ENCODE assay signal across 27 mouse cellular contexts in genomic region chr11:78805198-78805597, GRCm38 (mm10). TPM values are rescaled to one million over a fixed set of nuclear protein-coding genes. Genes with fewer than 3 reads are reported as not detected.
DNase-seq lines count a peak whose midpoint lies in the region; ATAC-seq and TF ChIP-seq lines count a peak whose summit lies in the region.
"Had no signal": no experiment of that assay in that cellular context is flagged by ENCODE, and none has a peak within 500 bp of the region (broad histone marks: within the 10 kb centered on the region; RNA-seq: fewer than 3 reads in every experiment).

No protein-coding gene starts in this region.

- H3K9ac ChIP-seq in intestine, embryonic 15.5 days: no peak overlapping the region
- H3K9ac ChIP-seq: embryonic facial prominence, embryonic 12.5 days; embryonic facial prominence, embryonic 15.5 days; forebrain, postnatal 0 days; heart, embryonic 12.5 days; heart, embryonic 15.5 days; hindbrain, embryonic 13.5 days had no signal

- WGBS in intestine, embryonic 15.5 days: 81% methylated on average over 6 of the region's 6 CpGs

- H3K9me3 ChIP-seq in intestine, embryonic 15.5 days: no peaks in the 10 kb centered on the region
- H3K9me3 ChIP-seq: embryonic facial prominence, embryonic 12.5 days; embryonic facial prominence, embryonic 15.5 days; heart, embryonic 12.5 days; heart, embryonic 15.5 days; hindbrain, embryonic 10.5 days; hindbrain, embryonic 13.5 days had no signal

- H3K27ac ChIP-seq in cortical plate, adult 2 months (ENCODE audit: insufficient read depth, low read length): peak overlapping the region; percentile 73
- H3K27ac ChIP-seq in intestine, embryonic 15.5 days: no peak overlapping the region
- H3K27ac ChIP-seq: embryonic facial prominence, embryonic 12.5 days; embryonic facial prominence, embryonic 15.5 days; gastrocnemius, adult 2 months; heart, embryonic 15.5 days; hindbrain, embryonic 10.5 days; hindbrain, embryonic 13.5 days had no signal

- H3K4me2 ChIP-seq in intestine, embryonic 15.5 days (replicated peaks): no peak overlapping the region
- H3K4me2 ChIP-seq: embryonic facial prominence, embryonic 12.5 days; embryonic facial prominence, embryonic 15.5 days; heart, embryonic 12.5 days; heart, embryonic 15.5 days; hindbrain, embryonic 13.5 days had no signal

- H3K4me3 ChIP-seq in cortical plate, adult 2 months (ENCODE audit: insufficient read depth, low read length): no peak overlapping the region
- no peak overlapping the region for H3K4me3 ChIP-seq in intestine, embryonic 15.5 days (replicated peaks)
- H3K4me3 ChIP-seq: embryonic facial prominence, embryonic 12.5 days; embryonic facial prominence, embryonic 15.5 days; gastrocnemius, adult 2 months; heart, embryonic 12.5 days; heart, embryonic 15.5 days; hindbrain, embryonic 10.5 days; hindbrain, embryonic 13.5 days had no signal

- H3K27me3 ChIP-seq in intestine, embryonic 15.5 days (replicated peaks): no peaks in the 10 kb centered on the region
- H3K27me3 ChIP-seq: embryonic facial prominence, embryonic 15.5 days; heart, embryonic 12.5 days; heart, embryonic 15.5 days had no signal

- peaks cover 9% of the 10 kb centered on the region for H3K4me1 ChIP-seq in cortical plate, adult 2 months (ENCODE audit: control insufficient read depth, insufficient read depth, low read length)
- no peaks in the 10 kb centered on the region for H3K4me1 ChIP-seq in intestine, embryonic 15.5 days (replicated peaks)

- no peak for TF ChIP-seq CTCF in cortical plate, adult 2 months (IDR thresholded peaks at IDR 0.05; ENCODE audit: extremely low read depth, insufficient read depth, low read length)

- ATAC-seq in intestine, embryonic 15.5 days: no peak
- ATAC-seq: CD4-positive, CD25-positive, alpha-beta regulatory T cell, adult 4 months; forebrain, embryonic 14.5 days; forebrain, postnatal 0 days; hindbrain, embryonic 16.5 days; intestine, embryonic 16.5 days had no signal

- no peaks in the 10 kb centered on the region for H3K36me3 ChIP-seq in intestine, embryonic 15.5 days
- H3K36me3 ChIP-seq: embryonic facial prominence, embryonic 12.5 days; embryonic facial prominence, embryonic 15.5 days; heart, embryonic 12.5 days; heart, embryonic 15.5 days; hindbrain, embryonic 10.5 days; hindbrain, embryonic 13.5 days had no signal

- DNase-seq in frontal cortex, postnatal 36 days (ENCODE audit: low spot score in 2 of 2): peak; percentile 54 to 75
- DNase-seq in frontal cortex, postnatal 25 days (ENCODE audit: low spot score in 2 of 2): no peak
- peak; percentile 60 to 67 for DNase-seq in left cerebral cortex, adult 9 months (ENCODE audit: low spot score in 2 of 2)
- no peak for DNase-seq in left cerebral cortex, adult 11 months (ENCODE audit: low spot score)
- DNase-seq in brain, adult 2 months (ENCODE audit: low read depth, low spot score): peak; percentile 83
- DNase-seq: adrenal gland, adult 2 months; adrenal gland, postnatal 14 days; cerebellum, adult 18-20 months; cerebellum, adult 9-10 months; forebrain, postnatal 0 days; gastrocnemius, adult 2 months; gastrocnemius, postnatal 14 days; heart, adult 11 months; heart, postnatal 10 days; heart, postnatal 36 days had no signal

- TF ChIP-seq POLR2A in cortical plate, adult 2 months (IDR thresholded peaks at IDR 0.05; ENCODE audit: extremely low read depth, insufficient read depth, low read length): no peak

RNA-seq across cellular contexts. Expression of gene Lyrm9, which starts 21.2 kb away (rescaled TPM):
- 19.1 and 20.5 TPM in 2 replicates for polyA plus RNA-seq in cortical plate, adult 2 months (2012; rRNA removed)
- polyA plus RNA-seq in intestine, embryonic 15.5 days (2015; fragmentation: Nextera tagmentation; extraction: Ambion mirVana): 15.9 and 17.9 TPM in 2 replicates

RNA-seq across cellular contexts. Expression of gene Ccnq, which starts 53.7 kb away (rescaled TPM):
- 27.6 and 31.7 TPM in 2 replicates for polyA plus RNA-seq in cortical plate, adult 2 months (2012; rRNA removed)
- polyA plus RNA-seq in intestine, embryonic 15.5 days (2015; fragmentation: Nextera tagmentation; extraction: Ambion mirVana): 39.8 and 40.6 TPM in 2 replicates

Comparison
In these comparisons a context has a peak if more than half of its experiments do, and no peak if none do; other contexts are left out.
1. DNase-seq: peak in frontal cortex, postnatal 36 days (2 of 2), left cerebral cortex, adult 9 months (2 of 2) and brain, adult 2 months (single experiment); none in frontal cortex, postnatal 25 days (0 of 2) and left cerebral cortex, adult 11 months (single experiment).